Mouse (Mus musculus) heart, adult 2 months (tissue): ENCODE measurements around the gene Trpc6. TPM values are rescaled to one million over a fixed set of nuclear protein-coding genes. Genes with fewer than 3 reads are reported as not detected.

ENCODE experiments used
- DNase-seq, 2 experiments: peaks; one replicate each; pipeline ENCODE4 v3.0.0; 2021
- H3K27ac ChIP-seq: fragments of 200-600 bp; 2 replicates; pipeline ENCODE4 v1.8.1; 2022
- H3K27me3 ChIP-seq: fragments of 200-500 bp; 2 replicates; pipeline ENCODE4 v1.6.1; 2012; ENCODE audit warnings: mild to moderate bottlenecking, low read length, inconsistent platforms, mixed read lengths; ENCODE audit not compliant: control insufficient read depth, insufficient read depth
- H3K36me3 ChIP-seq: fragments of 200-500 bp; 2 replicates; pipeline ENCODE4 v1.6.1; 2012; ENCODE audit warnings: low read length, inconsistent platforms; ENCODE audit not compliant: control insufficient read depth, insufficient read depth
- H3K4me1 ChIP-seq: fragments of 200-500 bp; 2 replicates; pipeline ENCODE4 v1.6.1; 2011; ENCODE audit warnings: low read length; ENCODE audit not compliant: control insufficient read depth, insufficient read depth
- H3K4me3 ChIP-seq: fragments of 200-600 bp; 2 replicates; pipeline ENCODE4 v1.8.1; 2022
- H3K79me2 ChIP-seq: fragments of 200-500 bp; replicated peaks from 2 replicates; pipeline ENCODE4 v1.6.1; 2012; ENCODE audit warnings: mild to moderate bottlenecking, inconsistent platforms, low read length, moderate library complexity, mixed read lengths; ENCODE audit not compliant: control insufficient read depth, insufficient read depth
- H3K9ac ChIP-seq: fragments of 200-500 bp; 2 replicates; pipeline ENCODE4 v1.6.1; 2012; ENCODE audit warnings: low read depth, mild to moderate bottlenecking, control low read depth, inconsistent platforms, low read length, mixed read lengths
- CTCF ChIP-seq: fragments of 200-600 bp; IDR thresholded peaks from 2 replicates; pipeline ENCODE4 v1.8.1; 2022; ENCODE audit warnings: antibody characterized with exemption, mild to moderate bottlenecking, moderate library complexity
- EP300 ChIP-seq: fragments of 200-500 bp; IDR thresholded peaks from 2 replicates; pipeline ENCODE4 v1.6.1; 2011; ENCODE audit warnings: low read depth, low read length, control low read depth; ENCODE audit not compliant: insufficient read depth
- POLR2A ChIP-seq: fragments of 200-500 bp; IDR thresholded peaks from 2 replicates; pipeline ENCODE4 v1.6.1; 2011; ENCODE audit warnings: mild to moderate bottlenecking, low read depth, low read length, control low read depth; ENCODE audit not compliant: insufficient read depth
- WGBS: fragments of 180-500 bp; shearing (Covaris S2); methylation state at CpG from one replicate; pipeline ENCODE4 v1.1.7; 2018; 5-methylcytosine and 5-hydroxymethylcytosine counted together
- intact Hi-C: fragments of 180-260 bp; cut with DNase I; formaldehyde crosslinking; loops from one replicate; pipeline ENCODE4 v1.15.1; 2025
- polyA plus RNA-seq: library from polyadenylated mRNA; depleted of rRNA; stranded (reverse); fragments of >200 nt; gene quantifications from 2 replicates; pipeline ENCODE4 v1.2.3, GENCODE M21; 2012
- total RNA-seq, 2 experiments: library from RNA; stranded (reverse); gene quantifications; 2 replicates each; pipeline ENCODE4 v1.2.3; 2021

The Trpc6 gene
- total and polyA plus RNA-seq, 3 experiments: 0.12 to 1.2 (median 0.26) TPM

- Histone ChIP-seq H3K27me3 (no peaks in the 10 kb centered on the region), H3K36me3 (no peaks in the 10 kb centered on the region), H3K9ac (no peak overlapping the region), H3K27ac (no peak overlapping the region), H3K79me2 (no peaks in the 10 kb centered on the region), H3K4me1 (no peaks in the 10 kb centered on the region), H3K4me3 (no peak overlapping the region)
- intact Hi-C loops: no loop called here
- TF ChIP-seq CTCF: no peak
- no peak for TF ChIP-seq POLR2A
- no peak for TF ChIP-seq EP300
- WGBS: 43% methylated on average over 1 of the region's 1 CpGs
- DNase-seq: no peak
These were observed 175.1 kb downstream of the Trpc6 start for GRCm38 (mm10) chr9:8719017-8719416.

- 64% methylated on average over 3 of the region's 3 CpGs for WGBS
These were observed 185.1 kb downstream of the Trpc6 start for GRCm38 (mm10) chr9:8729056-8729455.

More at GRCm38 (mm10) chr9:8729056-8729455, 185.1 kb downstream of the Trpc6 start:
- no peaks in the 10 kb centered on the region for H3K36me3 ChIP-seq
- no peak overlapping the region for H3K9ac ChIP-seq
- no peak for TF ChIP-seq EP300
- no peak for TF ChIP-seq POLR2A
- no peak for TF ChIP-seq CTCF
- no peak overlapping the region for H3K27ac ChIP-seq
- H3K27me3 ChIP-seq: no peaks in the 10 kb centered on the region
- no peaks in the 10 kb centered on the region for H3K4me1 ChIP-seq
- H3K79me2 ChIP-seq: no peaks in the 10 kb centered on the region
- DNase-seq: no peak
- H3K4me3 ChIP-seq: no peak overlapping the region
- intact Hi-C loops: no loop called here
